Mouse (Mus musculus): ENCODE measurements at regions not wholly inside any gene's neighbourhood (a gene's known extent, or its start where the extent isn't known, plus 50 kb on each side); places are given as distances from the start of the nearest gene placed in this dataset.

DNA sequence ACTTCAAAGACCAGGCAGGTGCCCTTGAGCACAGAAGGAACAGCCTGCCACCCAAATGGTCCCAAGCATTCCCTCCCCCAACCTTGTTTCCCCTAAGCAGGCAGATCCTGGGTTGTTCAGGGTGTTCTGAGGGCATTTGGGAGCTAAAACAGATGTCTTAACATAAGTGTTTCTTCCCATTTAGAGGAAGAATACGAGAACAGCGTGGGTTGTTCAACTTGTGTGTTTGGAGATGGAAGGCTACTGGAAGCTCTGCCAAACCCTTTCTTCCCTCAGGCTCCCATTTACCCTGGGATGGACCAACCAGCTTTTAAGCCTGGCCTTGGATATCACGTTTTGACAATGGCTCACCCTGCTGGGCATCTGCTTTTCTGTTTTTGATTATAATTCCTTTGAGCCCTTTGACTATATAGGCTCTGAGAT lies 226.8 kb downstream of the Csl start:
- TF ChIP-seq CTCF (IDR thresholded peaks at IDR 0.05; ENCODE audit: control insufficient read depth, insufficient read depth, insufficient read length) (no peak), USF1 (IDR thresholded peaks at IDR 0.05; ENCODE audit: low read depth) (no peak)
